Mouse (Mus musculus): ENCODE results near the gene Ctsk. TPM values are rescaled to one million over a fixed set of nuclear protein-coding genes. Genes with fewer than 3 reads are reported as not detected.

Ctsk gene
- total and polyA plus RNA-seq, 3 experiments, result 0.20 TPM; not detected in 2

GRCm38 (mm10) chr3:95553986-95554385 lies 54.9 kb downstream of the Ctsk start:
- DNase-seq (ENCODE audit: extremely low read depth), result no peak
- dilution Hi-C loops (cut with MboI; ENCODE audit: extremely low pct_ligation_motif_present, extremely low pct_unique_long_range_greater_than_20kb, low sequenced_read_pairs), result no loop called here

More at GRCm38 (mm10) chr3:95553986-95554385, 54.9 kb downstream of the Ctsk start:
- Histone ChIP-seq H3K9ac (ENCODE audit: insufficient read depth, low read depth) (no peak overlapping the region), H3K4me1 (ENCODE audit: control insufficient read depth in 1 of 2, insufficient read depth in 2 of 2) (no peaks in the 10 kb centered on the region), H3K79me2 (replicated peaks; ENCODE audit: control insufficient read depth, extremely low read depth, insufficient read depth, poor library complexity, severe bottlenecking) (no peaks in the 10 kb centered on the region), H3K4me2 (ENCODE audit: insufficient read depth, low read depth, poor library complexity, severe bottlenecking) (no peak overlapping the region), H3K36me3 (replicated peaks in 1 of 2; ENCODE audit: control insufficient read depth in 1 of 2, insufficient read depth in 1 of 2, low read length in 1 of 2) (peaks cover 32 to 67% of the 10 kb centered on the region in 2 experiments), H3K27me3 (replicated peaks) (no peaks in the 10 kb centered on the region), H3K4me3 (replicated peaks in 1 of 3; ENCODE audit: low read depth in 2 of 3, low read length in 2 of 3, poor library complexity in 1 of 3) (no peak overlapping the region), H3K27ac (ENCODE audit: insufficient read depth, low read depth) (no peak overlapping the region), H3K9me3 (replicated peaks; ENCODE audit: low read length) (no peaks in the 10 kb centered on the region)
- TF ChIP-seq KAT2A (IDR thresholded peaks at IDR 0.05; ENCODE audit: insufficient replicate concordance, low read length) (no peak), TCF12 (IDR thresholded peaks at IDR 0.05; ENCODE audit: low read depth, low read length) (no peak), MAX (IDR thresholded peaks at IDR 0.05; ENCODE audit: low read length) (no peak), IRF4 (IDR thresholded peaks at IDR 0.05; ENCODE audit: low read depth, low read length) (no peak), CHD1 (IDR thresholded peaks at IDR 0.05; ENCODE audit: low read depth, low read length) (no peak), UBTF (IDR thresholded peaks at IDR 0.05; ENCODE audit: low read depth, low read length) (no peak), E2F4 (IDR thresholded peaks at IDR 0.05; ENCODE audit: insufficient replicate concordance, low read depth, low read length) (no peak), ELF1 (IDR thresholded peaks at IDR 0.05; ENCODE audit: low read depth, low read length) (no peak), CTCF (conservative IDR thresholded peaks at IDR 0.05 in 1 of 2, IDR thresholded peaks at IDR 0.05 in 1 of 2; ENCODE audit: low read depth in 2 of 2, low read length in 2 of 2) (no peak), USF1 (IDR thresholded peaks at IDR 0.05; ENCODE audit: low read depth, low read length) (no peak)
- in situ Hi-C loops (cut with MboI; ENCODE audit: low pct_ligation_motif_present, low pct_unique_long_range_greater_than_20kb, low sequenced_read_pairs), result no loop called here

Other genes starting within 250 kb of the Ctsk start
- gene Bnipl, start 248.1 kb upstream of the Ctsk start, total RNA-seq (2012; rRNA removed), result 0.17 TPM in 1 of 2 replicates, not detected in the other
- gene Bnipl, start 248.1 kb upstream of the Ctsk start, total RNA-seq (2014; rRNA removed), result not detected in 2 replicates
- 0.30 and 0.33 TPM in 2 replicates for gene Bnipl, start 248.1 kb upstream of the Ctsk start, polyA plus RNA-seq (2012; ENCODE audit: insufficient read length, low read depth)
- gene Mindy1, start 217.9 kb upstream of the Ctsk start, total RNA-seq (2012; rRNA removed), result 4.9 and 5.4 TPM in 2 replicates
- gene Mindy1, start 217.9 kb upstream of the Ctsk start, total RNA-seq (2014; rRNA removed), result 5.0 and 6.0 TPM in 2 replicates
- gene Mindy1, start 217.9 kb upstream of the Ctsk start, polyA plus RNA-seq (2012; ENCODE audit: insufficient read length, low read depth), result 8.7 and 14.4 TPM in 2 replicates
- gene Prune1, start 217.2 kb upstream of the Ctsk start, total RNA-seq (2012; rRNA removed), result 7.1 and 8.4 TPM in 2 replicates
- gene Prune1, start 217.2 kb upstream of the Ctsk start, total RNA-seq (2014; rRNA removed), result 7.1 and 8.5 TPM in 2 replicates
- 8.8 and 9.1 TPM in 2 replicates for gene Prune1, start 217.2 kb upstream of the Ctsk start, polyA plus RNA-seq (2012; ENCODE audit: insufficient read length, low read depth)
- gene Anxa9, start 192.1 kb upstream of the Ctsk start, total RNA-seq (2012; rRNA removed), result 1.9 and 2.5 TPM in 2 replicates
- 1.4 and 1.5 TPM in 2 replicates for gene Anxa9, start 192.1 kb upstream of the Ctsk start, total RNA-seq (2014; rRNA removed)
- 3.6 and 4.1 TPM in 2 replicates for gene Anxa9, start 192.1 kb upstream of the Ctsk start, polyA plus RNA-seq (2012; ENCODE audit: insufficient read length, low read depth)
- gene Cers2, start 184.5 kb upstream of the Ctsk start, total RNA-seq (2012; rRNA removed), result 70.6 and 81.1 TPM in 2 replicates
- 96.7 and 105 TPM in 2 replicates for gene Cers2, start 184.5 kb upstream of the Ctsk start, total RNA-seq (2014; rRNA removed)
- gene Cers2, start 184.5 kb upstream of the Ctsk start, polyA plus RNA-seq (2012; ENCODE audit: insufficient read length, low read depth), result 84.5 and 89.8 TPM in 2 replicates
- gene Setdb1, start 142.1 kb upstream of the Ctsk start, total RNA-seq (2012; rRNA removed), result 33.7 and 36.1 TPM in 2 replicates
- 43.2 and 46.5 TPM in 2 replicates for gene Setdb1, start 142.1 kb upstream of the Ctsk start, total RNA-seq (2014; rRNA removed)
- 45.1 and 49.5 TPM in 2 replicates for gene Setdb1, start 142.1 kb upstream of the Ctsk start, polyA plus RNA-seq (2012; ENCODE audit: insufficient read length, low read depth)
- not detected in 2 replicates for gene 4930558C23Rik, start 96.4 kb upstream of the Ctsk start, total RNA-seq (2012; rRNA removed)
- gene 4930558C23Rik, start 96.4 kb upstream of the Ctsk start, total RNA-seq (2014; rRNA removed), result not detected in 2 replicates
- not detected in 2 replicates for gene 4930558C23Rik, start 96.4 kb upstream of the Ctsk start, polyA plus RNA-seq (2012; ENCODE audit: insufficient read length, low read depth)
- gene Arnt, start 64.9 kb upstream of the Ctsk start, total RNA-seq (2012; rRNA removed), result 11.4 and 12.4 TPM in 2 replicates
- gene Arnt, start 64.9 kb upstream of the Ctsk start, total RNA-seq (2014; rRNA removed), result 13.2 and 13.5 TPM in 2 replicates
- 24.9 and 27.7 TPM in 2 replicates for gene Arnt, start 64.9 kb upstream of the Ctsk start, polyA plus RNA-seq (2012; ENCODE audit: insufficient read length, low read depth)
- gene Ctss, start 27.5 kb downstream of the Ctsk start, total RNA-seq (2012; rRNA removed), result 178 and 202 TPM in 2 replicates
- 282 and 300 TPM in 2 replicates for gene Ctss, start 27.5 kb downstream of the Ctsk start, total RNA-seq (2014; rRNA removed)
- gene Ctss, start 27.5 kb downstream of the Ctsk start, polyA plus RNA-seq (2012; ENCODE audit: insufficient read length, low read depth), result 238 and 271 TPM in 2 replicates
- gene Hormad1, start 60.4 kb downstream of the Ctsk start, total RNA-seq (2012; rRNA removed), result not detected in 2 replicates
- not detected in 2 replicates for gene Hormad1, start 60.4 kb downstream of the Ctsk start, total RNA-seq (2014; rRNA removed)
- gene Hormad1, start 60.4 kb downstream of the Ctsk start, polyA plus RNA-seq (2012; ENCODE audit: insufficient read length, low read depth), result not detected in 2 replicates
- 22.4 and 23.4 TPM in 2 replicates for gene Golph3l, start 89.7 kb downstream of the Ctsk start, total RNA-seq (2012; rRNA removed)
- gene Golph3l, start 89.7 kb downstream of the Ctsk start, total RNA-seq (2014; rRNA removed), result 35.5 and 36.9 TPM in 2 replicates
- 21.6 and 22.7 TPM in 2 replicates for gene Golph3l, start 89.7 kb downstream of the Ctsk start, polyA plus RNA-seq (2012; ENCODE audit: insufficient read length, low read depth)
- gene Ensa, start 125.7 kb downstream of the Ctsk start, total RNA-seq (2012; rRNA removed), result 51.5 and 53.9 TPM in 2 replicates
- gene Ensa, start 125.7 kb downstream of the Ctsk start, total RNA-seq (2014; rRNA removed), result 57.8 and 60.8 TPM in 2 replicates
- 58.4 and 62.6 TPM in 2 replicates for gene Ensa, start 125.7 kb downstream of the Ctsk start, polyA plus RNA-seq (2012; ENCODE audit: insufficient read length, low read depth)
- gene Mcl1, start 159.5 kb downstream of the Ctsk start, total RNA-seq (2012; rRNA removed), result 95.9 and 114 TPM in 2 replicates
- gene Mcl1, start 159.5 kb downstream of the Ctsk start, total RNA-seq (2014; rRNA removed), result 223 and 225 TPM in 2 replicates
- gene Mcl1, start 159.5 kb downstream of the Ctsk start, polyA plus RNA-seq (2012; ENCODE audit: insufficient read length, low read depth), result 188 and 197 TPM in 2 replicates
- gene Adamtsl4, start 188.7 kb downstream of the Ctsk start, total RNA-seq (2012; rRNA removed), result 0.85 and 1.1 TPM in 2 replicates
- not detected in 2 replicates for gene Adamtsl4, start 188.7 kb downstream of the Ctsk start, total RNA-seq (2014; rRNA removed)
- 0.10 TPM in 1 of 2 replicates, not detected in the other for gene Adamtsl4, start 188.7 kb downstream of the Ctsk start, polyA plus RNA-seq (2012; ENCODE audit: insufficient read length, low read depth)
- gene Ecm1, start 240.3 kb downstream of the Ctsk start, total RNA-seq (2012; rRNA removed), result 0.42 and 1.0 TPM in 2 replicates
- gene Ecm1, start 240.3 kb downstream of the Ctsk start, total RNA-seq (2014; rRNA removed), result 0.40 and 1.00 TPM in 2 replicates
- 4.0 and 4.3 TPM in 2 replicates for gene Ecm1, start 240.3 kb downstream of the Ctsk start, polyA plus RNA-seq (2012; ENCODE audit: insufficient read length, low read depth)

Data from CH12.LX (cell line).